Mouse (Mus musculus) megakaryocyte-erythroid progenitor cell, adult 5-6 weeks (primary cell): ENCODE results near the gene Gm26558. TPM values are rescaled to one million over a fixed set of nuclear protein-coding genes. Genes with fewer than 3 reads are reported as not detected.

Experiments
- ATAC-seq: replicated peaks from 2 replicates; pipeline ENCODE4 v1.8.0; 2016; ENCODE audit warnings: mild to moderate bottlenecking, inconsistent platforms; ENCODE audit not compliant: severe bottlenecking, poor library complexity, low FRiP score, low TSS enrichment
- total RNA-seq, 2 experiments: library from RNA; stranded (forward) in 1 of 2; stranded (reverse) in 1 of 2; fragments of 200-1000, 215-1000 nt in 1 of 2; fragments of >200 nt in 1 of 2; fragmentation: Nextera tagmentation in 1 of 2; gene quantifications; 2 replicates each; pipeline ENCODE4 v1.2.3; 2014 to 2017

Gm26558 gene
- total RNA-seq, 2 experiments from 2014 or later: not detected

DNA sequence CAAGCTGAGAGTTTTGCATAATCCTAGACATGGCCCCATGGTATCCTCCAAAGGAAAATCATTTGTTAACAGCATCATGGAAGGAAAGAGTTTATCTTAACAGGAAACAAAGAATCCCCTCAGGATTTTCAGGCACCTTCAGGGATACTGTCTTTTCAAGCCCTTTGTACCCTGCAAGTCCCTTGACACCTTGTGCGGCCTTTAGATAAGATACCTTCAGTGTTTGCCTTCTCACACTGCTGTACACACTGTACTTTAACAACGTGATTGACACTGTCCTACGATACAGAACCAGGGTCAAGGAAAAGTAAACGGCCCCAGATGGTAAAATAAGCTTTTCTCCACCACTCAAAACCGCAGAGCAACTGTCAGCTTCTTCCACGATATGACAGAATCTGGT lies 10.1 kb downstream of the Gm26558 start:
- no peak for ATAC-seq

DNA sequence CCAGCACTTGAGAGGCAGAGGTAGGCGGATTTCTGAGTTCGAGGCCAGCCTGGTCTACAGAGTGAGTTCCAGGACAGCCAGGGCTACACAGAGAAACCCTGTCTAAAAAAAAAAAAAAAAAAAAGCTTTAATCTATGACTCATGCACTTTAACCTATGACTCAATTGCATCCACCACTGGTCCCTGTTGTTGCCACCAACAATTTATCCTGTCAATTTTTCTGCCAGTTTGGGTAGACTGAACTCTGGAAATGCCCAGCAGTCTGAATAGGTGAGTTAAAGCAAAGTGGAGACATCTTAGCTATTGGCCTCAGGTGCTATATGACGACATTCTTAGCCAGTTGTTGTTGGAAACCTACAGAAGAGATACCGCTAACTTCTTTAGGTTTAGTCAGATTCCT lies 12.4 kb downstream of the Gm26558 start:
- ATAC-seq: no peak

DNA sequence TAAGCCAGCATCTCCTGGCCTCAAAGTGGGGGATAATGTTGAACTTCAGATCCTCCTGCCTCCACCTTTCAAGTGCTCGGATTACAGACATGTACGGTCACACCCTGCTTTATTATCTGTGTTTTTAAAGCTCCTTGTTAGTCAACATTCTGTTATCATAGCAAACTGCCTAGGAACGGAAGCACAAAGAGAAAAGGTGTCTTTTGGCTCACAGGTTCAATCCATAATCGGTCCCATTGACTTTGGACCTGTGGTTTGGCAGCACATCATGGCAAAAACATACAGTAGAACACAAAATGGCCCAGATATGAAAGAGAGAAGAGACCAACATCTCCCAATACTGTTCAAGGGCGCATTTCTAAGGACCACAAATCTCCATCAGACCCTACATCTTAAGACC lies 13.6 kb downstream of the Gm26558 start:
- no peak for ATAC-seq

DNA sequence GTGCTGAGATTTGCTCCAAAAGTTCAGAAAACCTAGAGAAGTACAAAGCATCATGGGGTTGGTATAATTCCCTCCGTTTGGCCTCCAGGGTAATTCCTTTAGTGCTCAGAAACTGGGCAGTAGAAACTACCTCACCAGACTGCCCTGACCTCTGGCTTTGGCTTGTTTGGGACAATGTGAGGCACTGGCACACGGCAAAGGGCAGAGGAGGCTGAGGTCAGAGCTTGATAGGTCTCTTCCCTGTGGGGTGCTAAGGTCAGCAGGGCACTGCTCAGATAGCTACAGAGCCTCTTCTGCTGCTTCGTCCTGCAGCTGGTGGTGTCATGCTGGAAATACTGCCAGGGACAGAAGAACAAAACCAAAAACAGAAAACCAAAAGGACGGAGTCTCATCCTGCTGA lies 14.2 kb downstream of the Gm26558 start:
- no peak for ATAC-seq

DNA sequence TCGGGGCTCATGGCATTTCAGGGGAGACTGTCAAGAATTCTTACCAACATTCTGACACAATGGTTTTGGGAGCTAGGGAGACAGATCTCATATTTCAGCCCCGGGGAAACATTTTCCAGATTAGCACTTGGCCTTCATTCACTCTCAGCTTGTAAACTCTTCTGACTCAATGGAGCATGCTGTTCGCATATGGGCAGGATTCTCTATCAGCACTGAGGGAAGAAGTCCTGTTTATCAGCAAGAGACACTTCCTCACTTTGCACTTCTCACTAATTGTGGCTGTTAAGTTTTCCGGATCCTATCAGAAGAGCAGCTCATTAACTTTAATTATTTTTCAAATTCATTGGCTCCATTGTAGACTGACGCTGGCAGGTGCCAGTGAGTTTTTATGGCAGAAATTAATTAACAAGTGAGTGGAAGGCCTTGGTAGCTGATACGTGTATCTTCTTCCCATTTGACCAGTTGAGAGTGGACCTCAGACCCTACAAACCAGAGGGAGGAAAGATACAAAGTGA lies 16.6 kb downstream of the Gm26558 start:
- no peak for ATAC-seq

DNA sequence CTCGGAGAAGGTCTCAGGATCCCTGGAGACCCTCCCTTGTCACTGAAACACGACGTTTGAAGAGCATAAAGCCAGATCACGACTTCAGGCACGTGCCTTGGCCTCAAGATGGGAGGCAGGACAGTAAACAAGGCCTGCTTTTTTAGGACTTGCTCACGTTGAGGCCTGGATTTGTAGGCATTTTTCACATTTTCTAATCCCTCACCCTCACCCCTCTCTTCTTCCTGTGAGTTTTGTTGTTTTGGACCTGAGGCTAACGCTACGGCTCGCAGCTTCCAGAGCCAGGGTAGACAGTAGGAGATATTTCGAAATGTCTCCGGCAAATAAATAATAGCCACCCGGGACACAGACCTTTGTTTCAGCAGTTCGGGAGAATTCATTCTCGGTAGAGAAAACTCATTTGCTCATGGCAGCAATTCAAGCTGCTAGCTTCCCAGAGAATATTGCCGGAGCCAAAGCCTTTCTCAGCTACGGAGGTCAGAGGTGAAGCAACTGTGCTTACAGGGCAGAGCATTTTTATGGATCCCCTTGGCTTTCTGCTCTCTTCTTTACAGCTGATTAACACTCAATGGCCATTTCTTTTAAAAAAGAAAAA lies 18.8 kb downstream of the Gm26558 start:
- ATAC-seq: no peak

DNA sequence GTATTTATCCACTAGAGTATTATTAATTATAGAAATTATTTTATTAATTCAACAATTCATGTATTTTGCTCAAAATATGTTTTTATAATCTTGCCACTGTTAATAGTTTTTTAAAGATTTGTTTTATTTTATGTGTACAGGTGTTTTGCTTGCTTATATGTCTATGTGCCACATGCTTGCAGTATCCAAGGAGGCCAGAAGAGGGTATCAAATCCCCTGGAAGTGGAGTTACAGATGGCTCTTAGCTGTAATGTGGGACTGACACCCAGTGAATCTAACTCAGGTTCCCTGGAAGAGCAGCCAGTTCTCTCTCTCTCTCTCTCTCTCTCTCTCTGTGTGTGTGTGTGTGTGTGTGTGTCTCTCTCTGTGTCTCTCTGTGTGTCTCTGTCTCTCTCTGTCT lies 20.9 kb downstream of the Gm26558 start:
- ATAC-seq: no peak

DNA sequence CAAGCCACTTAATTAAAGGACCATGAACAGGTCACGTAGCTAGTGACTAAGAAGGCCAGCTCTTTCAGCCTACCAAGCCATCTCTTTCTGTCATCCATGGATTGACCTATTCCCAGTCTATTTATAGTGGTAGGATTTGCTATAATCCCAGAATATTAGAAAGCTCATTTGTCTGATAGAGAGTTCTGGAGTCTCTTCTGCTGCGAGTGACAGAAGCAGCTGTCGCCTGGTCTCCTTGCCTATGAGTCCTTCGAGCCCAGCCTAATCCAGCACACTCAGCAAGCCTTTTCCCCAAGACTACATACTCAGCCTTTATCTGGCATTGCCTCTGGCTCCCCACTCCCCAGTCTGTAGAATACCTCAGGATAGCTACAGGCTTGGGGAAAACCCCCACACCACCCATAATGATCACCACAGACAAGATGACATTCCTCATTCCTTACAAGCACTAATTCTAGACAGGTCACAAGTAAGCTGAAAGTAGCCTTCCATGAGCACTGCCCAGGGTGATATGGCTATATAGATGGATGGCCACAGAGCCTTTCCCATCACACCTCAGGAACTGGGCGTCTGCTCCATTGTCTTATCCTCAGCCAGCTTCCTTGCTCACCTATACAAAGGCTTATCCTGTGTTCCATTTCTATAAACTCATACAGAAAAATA lies 27.7 kb downstream of the Gm26558 start:
- no peak for ATAC-seq

DNA sequence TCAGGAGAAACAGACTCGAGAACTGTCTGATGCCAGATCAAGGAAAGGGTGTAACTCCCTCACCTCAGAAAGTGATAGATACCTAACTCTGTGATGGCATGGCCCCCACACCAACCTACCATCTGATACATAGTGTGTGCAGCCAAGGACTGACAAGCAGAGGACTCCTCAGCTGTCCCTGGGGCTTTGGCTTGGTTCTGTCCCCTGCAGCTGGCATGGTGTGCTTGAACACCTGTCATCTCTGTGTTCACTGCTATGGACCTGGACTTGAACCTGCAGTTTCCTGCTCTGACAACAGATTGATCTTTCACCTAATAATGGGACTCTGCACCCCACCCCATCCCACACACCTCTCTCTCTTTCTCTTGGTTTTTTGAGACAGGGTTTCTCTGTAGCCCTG lies 29.5 kb downstream of the Gm26558 start:
- ATAC-seq: no peak

DNA sequence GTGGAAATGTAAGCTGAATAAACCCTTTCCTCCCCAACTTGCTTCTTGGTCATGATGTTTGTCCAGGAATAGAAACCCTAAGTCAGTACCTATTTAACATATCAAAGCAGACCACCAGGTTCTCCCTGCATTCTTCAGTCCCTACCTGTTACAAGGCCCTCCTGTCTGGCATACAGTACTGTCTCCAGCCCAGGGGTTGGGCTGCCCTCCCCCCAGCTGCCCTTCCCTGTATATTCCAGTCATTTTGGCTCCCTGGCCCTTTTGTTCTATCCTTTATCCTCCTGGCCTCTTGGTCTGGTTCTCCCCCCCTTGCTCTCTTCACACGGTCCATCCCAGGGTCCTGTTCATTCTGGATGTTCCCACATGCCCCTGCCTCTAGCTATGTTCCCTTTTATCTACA lies 30.6 kb downstream of the Gm26558 start:
- ATAC-seq: no peak

DNA sequence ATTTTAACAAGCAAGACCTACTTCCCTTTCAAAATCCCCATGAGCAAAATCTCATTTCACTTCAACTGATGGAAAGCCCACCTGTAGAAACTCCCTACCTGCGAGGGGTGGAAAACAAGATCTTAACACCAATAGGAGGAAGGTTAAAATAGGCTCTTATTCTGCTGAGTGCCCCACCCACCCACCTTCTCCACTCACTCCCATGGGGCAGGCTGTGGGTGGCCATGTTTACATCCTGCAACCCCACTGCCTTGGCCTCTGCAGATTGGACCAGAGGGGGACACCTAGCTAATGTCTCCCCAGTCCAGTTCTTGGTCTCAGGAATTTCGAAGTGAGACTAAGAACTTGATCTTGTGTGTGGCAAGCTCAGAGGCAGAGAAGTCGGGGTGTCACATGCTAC lies 32.0 kb downstream of the Gm26558 start:
- ATAC-seq: no peak

DNA sequence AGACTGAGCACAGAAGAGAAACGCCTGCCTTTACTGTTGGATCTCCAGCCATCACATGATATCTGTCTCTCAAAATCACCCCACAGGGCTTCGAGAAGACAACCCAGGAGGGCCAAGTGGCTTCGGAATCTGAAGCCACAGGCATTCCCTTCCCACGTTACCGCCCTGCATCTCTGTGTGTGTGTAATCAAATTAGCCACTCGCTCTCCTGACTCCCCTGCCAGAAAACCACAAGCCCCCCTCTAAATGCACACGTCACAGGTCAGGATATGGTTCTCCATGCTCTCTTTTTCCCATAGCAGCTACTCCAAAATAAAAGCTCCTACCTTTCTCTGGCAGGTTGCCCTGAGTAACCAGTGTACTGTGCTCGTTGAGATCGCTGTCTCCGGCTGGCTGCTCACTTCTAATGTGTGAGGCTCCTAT lies 32.6 kb downstream of the Gm26558 start:
- ATAC-seq: peak; percentile 79

DNA sequence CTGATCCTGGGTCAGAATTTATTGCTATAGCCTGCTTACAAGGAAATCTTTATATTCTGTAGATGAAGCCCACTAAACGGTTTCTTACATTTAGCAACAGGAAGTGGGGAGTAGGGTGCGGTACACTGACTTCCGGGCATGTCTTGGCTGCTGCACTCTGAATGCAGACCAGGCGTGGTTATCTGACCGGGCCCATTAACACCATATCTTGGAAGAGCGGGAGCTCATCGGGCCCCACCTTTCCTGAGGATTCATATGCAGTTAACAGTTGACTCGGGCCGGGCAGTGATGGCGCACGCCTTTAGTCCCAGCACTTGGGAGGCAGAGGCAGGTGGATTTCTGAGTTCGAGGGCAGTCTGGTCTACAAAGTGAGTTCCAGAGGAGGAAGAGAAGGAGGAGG lies 33.5 kb downstream of the Gm26558 start:
- ATAC-seq: peak; percentile 46; the same call in 1 of the 2 replicates

DNA sequence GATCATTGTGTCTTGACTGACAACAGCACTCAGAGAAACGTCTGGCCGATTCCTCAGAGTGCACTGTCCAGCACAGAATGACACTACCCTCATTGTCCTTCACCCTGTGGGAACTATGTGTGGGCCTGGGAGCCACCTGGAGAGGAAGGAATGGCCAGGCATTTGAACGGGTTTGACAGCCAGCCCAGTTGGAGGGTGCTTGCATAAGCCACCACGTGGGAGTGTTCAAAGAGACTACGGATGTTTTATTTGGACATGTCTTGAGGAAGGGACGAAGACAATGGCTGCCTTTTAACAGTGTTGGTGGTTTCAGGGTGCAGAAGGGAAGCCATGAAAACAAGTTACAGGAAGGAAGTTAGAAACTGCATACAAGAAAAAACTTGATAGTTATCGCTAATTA lies 36.1 kb downstream of the Gm26558 start:
- ATAC-seq: no peak

DNA sequence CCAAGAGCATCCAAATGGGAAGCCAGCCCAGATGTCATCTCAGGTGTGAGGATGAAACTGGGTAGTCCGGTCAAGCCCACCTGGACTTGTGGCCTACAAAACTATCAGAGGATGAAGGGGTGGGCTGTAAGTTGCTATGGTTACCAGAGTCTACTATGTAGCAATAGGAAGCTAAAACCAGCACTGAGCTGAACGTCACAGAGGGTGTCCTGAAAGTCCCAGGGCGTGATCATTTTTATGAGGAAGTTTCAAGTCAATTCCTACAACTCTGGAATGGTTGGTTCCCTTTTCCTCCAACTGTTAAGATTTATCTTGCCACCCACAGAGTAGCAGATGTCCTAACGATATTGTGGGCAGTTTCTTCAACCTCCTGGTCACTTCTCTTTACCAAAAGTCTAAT lies 39.7 kb downstream of the Gm26558 start:
- no peak for ATAC-seq

DNA sequence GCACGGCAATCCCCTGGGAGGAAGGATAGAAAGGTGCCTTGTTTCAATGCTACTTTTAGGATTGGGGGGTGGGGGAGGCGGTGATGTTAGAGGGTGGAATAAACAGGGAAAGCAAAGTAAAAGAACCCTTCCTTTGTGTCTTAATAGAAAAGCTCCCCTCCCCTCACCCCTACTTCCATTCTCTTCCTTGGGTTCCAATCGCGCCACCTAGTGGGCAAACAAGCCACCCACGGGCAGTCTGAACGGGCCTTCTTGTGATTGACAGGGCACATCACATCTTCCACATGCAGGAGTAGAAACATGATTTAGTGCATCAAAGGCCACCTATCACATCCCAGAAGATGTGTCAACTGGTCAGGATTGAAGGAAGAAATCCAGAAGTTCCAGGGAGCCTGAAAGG lies 41.7 kb downstream of the Gm26558 start:
- 0 out of 2 replicates have a peak, but pooled peaks have one; percentile 34 for ATAC-seq

DNA sequence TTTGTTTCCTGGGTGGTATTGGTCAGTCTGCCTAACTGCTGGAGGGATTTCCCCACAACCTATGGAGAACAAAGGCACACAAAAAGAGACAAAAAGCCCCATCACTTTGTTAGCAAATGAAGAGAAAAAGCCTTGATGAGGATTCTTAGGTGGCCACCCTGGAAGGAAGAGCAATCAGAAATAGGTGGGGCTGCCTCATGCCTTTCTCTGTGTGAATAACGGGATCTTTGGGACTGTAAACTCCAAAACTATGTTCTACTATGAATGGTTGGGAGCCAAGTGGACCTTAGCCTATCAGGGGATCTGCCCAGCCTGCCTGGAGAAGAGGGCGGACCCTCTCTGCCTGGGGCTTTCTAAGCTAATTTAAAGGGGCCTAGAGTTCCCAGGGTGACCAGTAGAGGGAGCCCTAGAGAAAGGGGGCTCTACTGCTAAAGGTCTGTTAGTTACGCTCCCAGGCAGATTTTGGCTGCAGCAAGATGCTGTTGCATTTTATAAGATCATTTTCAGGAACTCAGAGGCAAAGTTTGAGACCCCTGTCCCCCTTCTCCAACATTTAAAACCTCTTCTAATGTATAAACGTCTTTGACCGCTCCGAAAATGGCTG lies 42.6 kb downstream of the Gm26558 start:
- no peak for ATAC-seq

DNA sequence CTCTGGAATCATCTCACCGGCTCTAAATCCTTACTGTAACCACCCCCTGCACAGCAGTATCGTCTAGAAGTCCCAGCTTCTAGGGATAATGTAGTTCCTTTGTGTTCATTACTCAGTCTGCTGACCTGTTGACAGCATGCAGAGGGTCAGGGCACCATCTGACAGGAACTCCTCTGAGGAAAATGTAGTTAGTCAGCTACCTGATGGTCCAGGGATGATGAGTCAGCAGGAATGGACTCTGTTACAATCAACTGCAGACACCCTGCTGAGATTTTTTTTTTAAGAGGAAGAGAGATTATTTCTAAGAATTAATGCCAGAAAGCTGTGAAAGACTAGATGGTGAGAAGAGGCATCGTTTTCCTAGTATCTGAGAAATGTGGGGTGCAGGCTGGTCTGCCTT lies 45.3 kb downstream of the Gm26558 start:
- no peak for ATAC-seq

DNA sequence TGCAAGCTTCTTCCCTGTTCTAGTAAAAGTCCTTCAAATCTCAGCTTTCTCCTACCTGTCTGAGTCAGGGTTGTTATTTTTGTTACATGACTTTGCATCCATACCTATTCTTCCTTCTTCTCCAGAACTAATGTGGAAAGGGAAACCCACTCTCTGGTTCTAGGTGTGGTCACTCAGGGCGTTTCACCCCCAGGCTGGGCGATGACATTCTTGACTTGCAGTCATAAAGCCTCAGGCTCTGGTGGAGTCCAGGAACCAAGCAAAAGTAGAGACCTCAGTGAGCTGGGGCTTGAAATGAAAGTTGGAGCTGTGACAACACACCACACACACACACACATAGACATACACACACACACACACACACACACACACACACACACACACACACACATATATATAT lies 45.8 kb downstream of the Gm26558 start:
- ATAC-seq: no peak

DNA sequence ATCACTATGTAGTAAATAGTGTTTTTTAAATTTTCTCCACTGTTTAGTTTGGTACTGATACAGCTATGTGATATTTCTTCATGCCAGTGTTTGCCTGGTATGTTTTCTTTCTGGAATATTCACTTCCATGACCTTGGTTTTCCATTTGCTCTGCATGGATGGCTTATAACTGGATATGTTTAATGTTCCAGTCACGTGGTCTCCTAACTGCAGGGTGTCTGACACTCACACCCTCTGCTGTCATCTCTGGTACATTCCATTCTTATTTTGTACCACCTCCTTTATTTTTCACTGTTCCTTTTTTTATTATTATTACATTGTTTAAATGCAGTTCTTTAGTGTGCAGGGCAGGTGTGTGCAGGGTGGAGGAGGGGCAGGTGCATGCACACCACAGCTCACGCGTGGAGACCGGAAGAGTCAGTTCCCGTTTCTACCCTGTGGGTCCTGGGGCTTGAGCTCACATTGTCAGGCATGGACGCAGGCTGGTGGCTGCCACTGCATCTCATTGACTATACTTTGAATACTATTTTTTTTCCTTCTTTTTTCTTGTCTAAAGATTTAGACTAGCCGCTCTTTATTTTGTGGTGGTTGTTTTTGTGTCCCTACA lies 47.1 kb downstream of the Gm26558 start:
- no peak for ATAC-seq
